Mouse (Mus musculus) adrenal gland, postnatal 25 days (tissue): Measurements from ENCODE around the gene H1f0. TPM values are rescaled to one million over a fixed set of nuclear protein-coding genes. Genes with fewer than 3 reads are reported as not detected.
A peak's percentile ranks its signal among the peaks of the same experiment; 100 is the strongest.

Experiments
- DNase-seq: peaks from one replicate; pipeline ENCODE4 v3.0.0; 2021; ENCODE audit warnings: mixed read lengths
- long read RNA-seq: library from polyadenylated mRNA; stranded (forward); transcript quantifications from one replicate; pipeline ENCODE4 v2.0.0, GENCODE M21; 2021
- total RNA-seq: library from RNA; stranded (reverse); gene quantifications from 2 replicates; pipeline ENCODE4 v1.2.3, GENCODE M21; 2021

H1f0 gene
- 159 and 217 TPM in 2 replicates for total RNA-seq
- long read RNA-seq, transcript H1f0-201 (1 exons, 2,055 nt) = major isoform, 170 of 170 reads
- long read RNA-seq, partial matches to known transcripts = 0 of 170 reads
- long read RNA-seq, other reads (novel, unspliced or antisense) = 0 of 170 reads

DNA sequence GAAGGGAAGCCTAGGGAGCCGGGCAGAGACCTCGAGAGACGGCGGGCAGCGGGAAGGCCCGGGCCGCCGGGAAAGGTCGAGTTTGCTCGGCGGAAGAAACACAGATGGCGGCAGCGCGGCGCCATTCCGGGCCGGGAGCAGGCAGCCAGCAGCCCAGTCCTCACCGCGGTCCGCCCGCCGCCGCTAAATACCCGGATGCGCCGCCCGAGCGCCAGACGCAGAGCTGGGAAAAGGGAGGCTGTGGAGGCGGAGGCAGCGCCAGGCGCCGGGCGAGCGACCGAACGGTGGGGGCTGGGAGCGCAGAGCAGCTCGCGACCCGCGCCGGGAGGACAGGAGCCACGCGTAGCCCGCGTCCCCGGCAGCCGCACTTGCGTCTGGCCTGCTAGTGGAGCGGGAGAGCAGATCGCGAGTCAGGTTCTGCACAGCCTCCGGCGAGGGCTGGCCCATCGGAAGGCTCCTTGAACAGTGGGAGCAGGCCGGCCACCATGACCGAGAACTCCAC is at the start of gene H1f0:
H1f0 (plus strand) TSS at position 214 of the 502 bp plus-strand sequence.
- DNase-seq = peak; percentile 97

DNA sequence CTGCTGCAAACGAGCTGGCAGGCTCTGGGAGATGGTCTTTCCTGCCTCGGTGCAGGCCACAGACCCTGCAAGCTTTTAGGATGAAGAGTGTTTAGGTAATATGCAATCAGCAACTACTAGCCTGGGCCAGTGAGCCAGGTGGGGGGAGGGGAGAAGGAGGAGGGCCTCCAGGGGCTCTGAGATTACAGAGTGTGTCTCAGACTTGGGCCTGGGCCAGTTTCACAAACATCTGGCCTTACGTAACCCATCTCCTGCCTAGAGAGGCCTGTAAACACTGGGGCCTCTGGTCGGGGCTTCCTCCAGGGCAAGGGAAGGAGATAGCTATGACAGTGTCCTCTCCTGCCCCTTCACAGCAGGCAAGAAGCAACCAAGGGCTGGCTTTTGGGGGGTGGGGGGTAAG is 49.4 kb upstream of the H1f0 start:
- DNase-seq = peak; percentile 72

DNA sequence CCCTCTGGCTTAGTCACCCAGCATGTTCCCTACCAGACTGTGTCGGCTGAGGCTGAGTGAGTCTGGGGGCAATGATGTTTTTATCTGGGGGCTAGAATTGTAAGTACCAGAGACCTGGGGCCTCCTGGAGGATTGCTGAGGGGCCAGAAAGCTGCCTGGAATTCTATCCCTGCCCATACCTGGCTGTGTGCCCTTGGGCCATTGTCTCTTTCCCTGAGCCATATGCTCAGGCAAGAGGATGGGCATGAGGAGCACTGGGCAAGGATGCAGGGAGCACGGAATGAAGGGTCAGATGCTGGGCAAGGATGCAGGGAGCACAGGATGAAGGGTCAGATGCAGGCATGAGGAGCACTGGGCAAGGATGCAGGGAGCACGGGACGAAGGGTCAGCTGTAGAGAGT is 48.2 kb upstream of the H1f0 start:
- no peak for DNase-seq

DNA sequence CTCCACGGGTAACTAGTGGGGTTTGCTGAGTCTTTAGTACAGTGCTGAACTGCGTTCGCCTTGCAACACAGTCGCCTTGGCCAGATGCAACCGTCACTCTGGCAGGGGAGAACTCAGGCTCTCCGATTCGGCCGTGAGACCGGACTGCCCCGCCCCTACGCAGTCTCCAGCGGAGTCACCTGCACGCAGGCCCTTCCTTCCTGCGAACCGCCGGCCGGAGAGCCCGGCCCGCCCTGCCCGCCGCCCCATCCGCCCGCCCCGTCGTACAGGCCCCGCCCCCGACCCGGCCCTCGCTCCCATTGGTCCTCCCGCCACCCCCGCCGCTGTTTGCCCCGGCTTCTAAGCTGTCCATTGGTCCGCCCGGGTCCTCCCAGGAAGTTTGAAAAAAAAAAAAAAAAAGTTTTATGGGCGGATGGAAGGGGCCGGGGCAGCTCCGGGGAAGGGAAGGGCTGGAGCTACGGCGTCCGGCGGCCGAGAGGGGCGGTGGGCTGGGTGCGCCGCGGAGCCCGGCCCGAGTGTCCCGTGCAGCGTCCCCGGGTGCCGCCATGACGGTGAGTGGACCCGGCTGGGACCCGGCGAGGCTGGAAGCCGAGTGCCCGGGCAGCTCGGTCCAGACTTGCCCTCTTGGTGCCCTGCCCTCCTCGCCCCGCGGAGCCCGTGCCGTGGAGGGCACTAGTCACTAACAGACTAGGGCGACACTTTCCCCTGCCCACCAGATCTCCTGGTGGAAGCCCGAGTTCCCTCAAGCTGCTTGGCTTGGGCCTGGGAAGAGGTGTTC is 45.4 kb upstream of the H1f0 start:
- peak; percentile 93 for DNase-seq

DNA sequence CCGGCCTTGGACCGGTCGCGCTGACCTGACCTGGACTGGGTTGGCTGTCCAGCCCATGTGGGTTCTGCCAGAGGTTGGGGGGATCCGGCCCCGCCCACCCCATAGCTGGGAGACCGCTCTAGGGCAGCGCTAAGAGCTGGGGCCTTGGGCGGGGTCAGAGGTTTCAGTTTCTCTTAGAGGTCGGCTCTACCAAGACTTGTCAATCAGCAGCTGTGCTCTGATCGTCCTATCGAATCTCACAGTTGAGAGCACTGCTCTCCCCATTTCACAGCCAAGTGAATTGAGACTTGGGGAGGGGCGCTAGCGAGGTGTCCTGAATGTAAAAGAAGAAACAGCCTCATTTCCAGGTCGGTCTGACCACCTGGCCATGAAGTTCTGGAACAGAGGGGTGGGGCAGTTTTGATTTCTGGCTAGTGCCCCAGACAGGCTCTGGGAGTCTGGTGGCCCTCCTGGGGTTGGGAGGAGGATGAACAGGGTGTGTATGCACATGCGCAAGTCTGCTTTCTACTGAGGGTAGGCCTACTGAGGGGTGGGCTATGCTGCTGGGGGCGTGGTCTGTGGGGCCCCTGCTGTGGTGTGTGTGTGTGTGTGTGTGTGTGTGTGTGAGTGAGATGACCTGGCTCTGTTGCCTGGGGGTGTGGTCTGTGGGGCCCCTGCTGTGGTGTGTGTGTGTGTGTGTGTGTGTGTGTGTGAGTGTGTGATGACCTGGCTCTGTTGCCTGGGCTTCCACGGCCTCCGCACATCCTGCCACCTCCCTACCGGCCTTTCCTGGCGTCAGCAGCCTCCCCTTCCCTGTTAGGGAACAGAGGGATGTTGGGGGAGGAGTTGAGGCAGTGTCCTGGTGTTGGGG is 44.6 kb upstream of the H1f0 start:
- DNase-seq = peak; percentile 56

DNA sequence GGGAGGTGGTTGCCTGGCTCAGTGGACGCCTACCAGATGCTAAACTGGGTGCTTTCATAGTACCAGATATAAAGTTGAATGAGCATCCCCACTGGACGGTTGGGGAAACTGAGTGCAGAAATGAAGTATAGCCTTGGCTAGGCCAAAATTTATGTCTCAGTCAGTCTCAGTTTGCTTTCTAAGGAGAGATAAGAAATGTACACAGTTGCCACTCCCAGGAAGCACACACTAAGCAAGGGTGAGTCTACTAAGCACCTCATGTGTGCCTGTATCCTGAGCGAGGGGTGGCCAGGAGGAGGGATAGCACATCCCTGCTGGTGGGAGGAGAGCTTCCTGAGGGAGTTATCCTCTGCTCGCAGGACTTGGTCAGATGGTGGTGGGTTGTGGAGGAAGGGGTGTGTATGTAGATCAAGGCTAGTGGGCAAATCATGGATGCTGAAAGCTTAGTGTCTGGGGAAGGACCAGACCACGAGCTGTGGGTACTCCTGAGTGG is 43.9 kb upstream of the H1f0 start:
- DNase-seq = no peak

DNA sequence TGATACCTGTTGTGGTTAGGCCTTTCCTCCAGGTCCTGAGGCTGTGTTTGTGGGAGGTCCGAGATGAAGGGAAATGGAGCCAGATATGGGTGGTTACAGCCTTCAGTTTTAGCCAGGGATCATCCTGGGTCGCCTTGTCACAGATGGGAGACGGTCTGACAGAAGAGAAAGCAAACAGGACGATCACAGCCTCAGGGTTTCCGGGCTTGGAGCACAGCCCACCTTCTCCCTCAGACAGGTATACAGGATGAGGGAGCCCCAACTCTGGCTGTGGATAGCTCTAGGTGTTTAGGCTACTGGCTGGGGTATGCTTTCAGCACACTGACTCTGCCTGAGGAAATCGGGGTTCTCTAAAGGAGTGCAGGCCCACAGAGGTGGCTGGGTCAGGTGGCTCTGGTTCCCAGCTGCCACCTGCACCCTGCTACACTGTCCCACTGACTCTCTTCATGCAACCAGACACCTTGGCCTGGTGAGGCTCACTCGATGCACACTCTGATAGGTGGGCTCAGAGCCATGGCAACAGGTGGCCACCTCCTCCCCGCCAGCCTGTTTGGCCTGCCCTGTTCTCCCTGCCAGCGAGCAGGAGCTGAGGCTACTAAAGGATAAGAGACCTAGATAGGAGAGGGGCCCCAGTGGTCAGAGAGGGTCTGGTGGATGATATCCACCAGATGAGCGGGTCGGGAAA is 41.6 kb upstream of the H1f0 start:
- DNase-seq = no peak

DNA sequence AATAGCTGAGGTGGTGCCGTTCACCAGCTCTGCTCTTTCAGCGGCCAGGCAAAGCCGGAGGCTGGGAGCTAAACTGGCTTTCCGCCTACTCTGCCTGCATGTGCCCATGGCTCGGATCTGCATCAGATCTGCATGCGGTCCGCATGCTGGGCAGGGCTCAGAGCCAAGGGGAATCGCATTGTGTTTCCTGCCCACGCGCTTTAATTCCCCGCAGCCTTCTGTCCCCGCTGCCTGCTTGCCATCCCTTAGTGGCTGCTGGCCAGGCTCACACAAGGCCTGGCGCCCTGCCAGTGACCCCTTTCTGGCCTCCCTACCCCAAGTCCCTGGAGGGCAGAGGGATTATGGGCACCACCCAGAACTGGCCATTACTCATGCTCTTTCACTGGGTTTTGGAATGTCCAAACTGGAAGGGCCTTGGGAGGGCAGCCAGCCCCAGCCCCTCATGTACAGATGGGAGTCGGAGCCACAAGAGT is 39.7 kb upstream of the H1f0 start:
- DNase-seq = peak; percentile 91

DNA sequence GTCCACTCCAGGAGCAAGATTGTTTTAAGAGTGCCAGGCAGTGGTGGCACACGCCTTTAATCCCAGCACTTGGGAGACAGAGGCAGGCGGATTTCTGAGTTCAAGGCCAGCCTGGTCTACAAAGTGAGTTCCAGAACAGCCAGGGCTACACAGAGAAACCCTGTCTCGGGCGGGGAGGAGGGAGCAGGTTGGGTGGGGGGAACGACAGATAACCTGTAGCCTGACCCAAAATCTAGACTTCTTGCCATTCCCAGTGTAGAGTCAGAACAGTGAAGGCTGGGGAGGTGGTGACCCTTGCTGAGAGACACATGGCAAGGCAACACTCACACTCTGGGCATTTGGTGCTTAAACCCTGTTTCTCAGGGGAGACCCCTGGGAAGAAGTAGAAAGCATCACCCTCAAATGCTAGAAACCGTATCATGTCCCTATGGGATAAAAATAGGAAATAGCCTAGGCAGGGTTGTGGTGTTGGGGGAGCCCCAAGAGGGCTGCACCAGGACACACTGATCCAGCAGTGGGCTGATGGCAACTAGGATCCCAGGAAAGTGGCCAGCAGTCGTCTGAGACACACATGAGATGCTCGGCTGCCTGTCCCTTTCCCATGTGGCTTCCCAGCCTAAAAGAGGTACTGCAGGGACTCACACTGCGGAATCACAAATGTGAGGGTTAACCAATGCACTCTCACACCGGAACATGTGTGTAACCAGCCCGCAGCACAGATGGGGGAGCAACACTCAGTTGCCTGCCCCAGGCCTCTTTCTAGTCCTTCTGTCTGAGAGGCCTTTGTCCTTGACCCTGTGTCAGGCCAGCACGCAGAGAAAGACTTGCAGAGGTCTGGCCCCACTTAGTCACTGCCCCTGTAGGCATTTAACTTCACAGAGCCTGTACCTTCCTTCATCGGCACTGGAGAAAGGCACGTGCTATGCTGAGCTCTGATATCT is 38.8 kb upstream of the H1f0 start:
- no peak for DNase-seq

DNA sequence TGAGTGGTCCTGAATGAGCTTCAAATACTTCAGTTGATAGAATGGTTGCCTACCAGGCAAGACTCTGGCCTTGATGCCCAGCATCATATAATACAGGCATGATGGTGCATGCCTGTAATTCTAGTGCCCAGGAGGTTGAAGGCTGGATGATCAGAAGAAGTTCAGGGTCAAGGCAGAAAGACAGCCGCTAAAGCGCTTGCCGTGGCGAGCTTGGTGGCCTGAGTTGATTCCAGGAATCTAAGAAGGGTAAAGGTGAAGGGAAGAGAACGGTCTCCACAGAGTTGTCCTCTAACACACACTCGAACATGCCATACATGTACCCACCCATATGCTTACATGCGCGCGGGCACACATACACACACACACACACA is 38.2 kb upstream of the H1f0 start:
- no peak for DNase-seq

DNA sequence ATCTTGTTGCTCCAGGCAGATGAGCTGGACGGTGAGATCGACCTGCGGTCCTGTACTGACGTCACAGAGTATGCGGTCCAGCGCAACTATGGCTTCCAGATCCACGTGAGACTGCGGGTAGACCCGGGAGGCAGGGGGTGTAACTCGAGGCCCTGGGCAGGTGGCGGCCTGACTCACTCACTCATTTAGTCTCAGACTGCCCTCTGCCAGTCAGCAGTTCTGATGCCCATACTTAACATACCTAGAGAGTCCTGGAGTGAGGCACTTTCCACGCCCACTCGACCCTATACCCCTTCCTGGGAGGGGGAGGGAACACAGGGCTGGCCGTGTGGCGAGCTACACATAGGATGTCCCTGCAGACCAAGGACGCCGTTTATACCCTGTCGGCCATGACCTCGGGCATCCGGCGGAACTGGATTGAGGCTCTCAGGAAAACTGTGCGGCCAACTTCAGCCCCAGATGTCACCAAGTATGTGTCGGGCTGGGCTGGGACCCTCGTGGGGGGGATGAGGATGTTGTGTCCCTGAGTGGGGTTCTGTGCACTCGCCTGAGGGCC is 37.2 kb upstream of the H1f0 start:
- no peak for DNase-seq

DNA sequence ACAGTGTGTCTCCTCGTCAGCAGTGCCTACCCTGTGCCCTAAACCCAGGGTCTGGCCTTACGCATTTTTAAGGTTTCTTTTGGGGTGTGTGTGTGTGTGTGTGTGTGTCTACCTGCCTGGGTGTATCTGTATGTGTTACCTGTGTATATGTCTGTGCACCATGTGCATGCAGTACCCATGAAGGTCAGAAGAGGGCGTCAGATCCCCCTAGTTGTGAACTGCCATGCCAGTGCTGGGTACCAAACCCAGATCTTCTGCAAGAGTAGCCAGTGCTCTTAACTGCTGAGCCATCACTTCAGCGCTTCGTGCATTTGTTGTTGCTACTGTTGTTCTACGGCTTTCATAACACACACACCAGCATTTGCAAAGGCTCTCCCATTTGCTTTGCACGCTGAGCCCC is 36.0 kb upstream of the H1f0 start:
- DNase-seq = no peak

DNA sequence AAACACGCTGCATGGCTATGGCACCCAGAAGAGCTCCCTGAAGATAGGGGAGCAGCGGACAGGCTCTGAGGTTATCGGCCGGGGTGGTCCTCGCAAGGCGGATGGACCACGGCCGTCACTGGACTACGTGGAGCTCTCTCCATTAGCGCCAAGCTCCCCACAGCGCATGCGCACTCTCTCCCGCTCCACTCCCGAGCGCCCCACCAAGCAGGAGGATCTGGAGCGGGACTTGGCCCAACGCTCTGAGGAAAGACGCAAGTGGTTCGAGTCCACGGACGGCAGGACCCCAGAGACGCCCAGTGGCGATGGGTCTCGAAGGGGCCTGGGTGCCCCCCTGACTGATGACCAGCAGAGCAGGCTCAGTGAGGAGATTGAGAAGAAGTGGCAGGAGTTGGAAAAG is 35.3 kb upstream of the H1f0 start:
- no peak for DNase-seq

DNA sequence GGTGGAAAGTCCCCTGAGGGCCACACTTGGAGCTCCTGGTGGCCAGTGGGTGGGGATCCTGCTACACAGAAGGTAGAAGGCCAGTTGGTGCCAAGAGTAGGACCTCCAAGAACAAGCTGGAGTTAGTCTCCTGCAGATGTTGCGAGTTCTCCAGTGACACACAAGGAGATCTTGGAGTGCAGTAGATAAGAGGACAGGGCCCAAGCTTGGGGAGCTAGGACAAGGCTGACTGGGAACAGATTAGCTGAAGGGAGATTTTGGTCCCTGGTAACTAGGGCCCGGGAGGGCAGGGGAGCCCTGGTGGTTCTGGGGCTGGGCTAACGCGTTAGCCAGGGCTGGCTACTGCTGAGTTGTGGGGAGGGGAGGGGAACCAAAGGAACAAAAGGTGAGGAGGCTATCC is 32.3 kb upstream of the H1f0 start:
- no peak for DNase-seq

DNA sequence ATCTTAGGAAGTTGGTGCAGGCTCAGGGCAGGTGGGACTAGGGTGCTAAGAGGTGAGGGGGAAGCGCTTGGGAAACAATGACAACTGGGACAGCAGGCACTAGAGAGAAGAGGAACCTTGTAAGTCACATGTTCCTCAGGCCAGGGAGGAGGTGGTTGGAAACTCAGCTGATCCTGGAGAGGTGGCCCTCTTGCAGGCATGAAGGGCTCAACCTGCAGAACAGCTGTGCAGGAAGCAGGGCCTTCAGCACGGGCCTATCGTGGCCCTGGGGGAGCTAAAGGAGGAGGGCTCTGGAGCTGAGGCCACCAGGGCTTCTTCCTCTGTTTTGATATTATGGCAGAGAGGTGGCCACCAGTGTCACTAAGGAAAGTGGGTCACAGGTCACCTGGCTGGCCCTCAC is 31.6 kb upstream of the H1f0 start:
- no peak for DNase-seq

DNA sequence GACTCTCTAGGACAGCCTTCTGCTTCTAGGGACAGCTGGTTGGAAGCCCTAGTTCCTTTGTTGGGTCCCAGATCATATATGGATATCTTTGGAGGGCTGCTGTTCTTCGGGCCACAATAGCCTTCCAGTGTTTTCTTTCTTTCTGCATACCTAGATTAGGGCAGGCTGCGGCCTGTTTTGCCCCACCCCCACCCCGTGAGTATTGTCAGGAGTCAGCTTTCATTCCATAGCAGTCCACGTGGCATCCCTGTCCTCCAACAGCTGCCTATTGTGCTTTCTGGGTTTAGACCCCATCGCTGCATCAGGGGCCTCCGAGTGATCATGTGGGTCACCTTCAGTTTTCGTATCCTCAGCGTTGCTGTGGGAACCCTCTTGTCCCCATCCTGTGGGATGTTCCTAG is 29.9 kb upstream of the H1f0 start:
- DNase-seq = no peak

DNA sequence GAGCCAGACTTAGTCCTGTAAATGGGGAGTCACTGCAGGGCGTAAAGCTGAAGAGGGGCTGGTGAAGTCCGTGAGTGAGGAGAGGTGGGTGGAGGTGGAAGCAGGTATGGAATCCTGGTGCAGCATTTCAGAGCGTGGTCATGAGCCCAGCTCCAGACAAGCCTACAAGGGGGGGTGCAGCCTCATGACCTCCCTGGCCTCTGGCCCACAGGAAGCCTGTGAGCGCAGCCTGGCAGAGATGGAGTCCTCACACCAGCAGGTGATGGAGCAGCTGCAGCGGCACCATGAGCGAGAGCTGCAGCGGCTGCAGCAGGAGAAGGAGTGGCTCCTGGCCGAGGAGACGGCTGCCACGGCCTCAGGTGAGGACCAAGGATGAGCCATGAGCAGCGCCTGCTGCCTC is 28.7 kb upstream of the H1f0 start:
- no peak for DNase-seq

DNA sequence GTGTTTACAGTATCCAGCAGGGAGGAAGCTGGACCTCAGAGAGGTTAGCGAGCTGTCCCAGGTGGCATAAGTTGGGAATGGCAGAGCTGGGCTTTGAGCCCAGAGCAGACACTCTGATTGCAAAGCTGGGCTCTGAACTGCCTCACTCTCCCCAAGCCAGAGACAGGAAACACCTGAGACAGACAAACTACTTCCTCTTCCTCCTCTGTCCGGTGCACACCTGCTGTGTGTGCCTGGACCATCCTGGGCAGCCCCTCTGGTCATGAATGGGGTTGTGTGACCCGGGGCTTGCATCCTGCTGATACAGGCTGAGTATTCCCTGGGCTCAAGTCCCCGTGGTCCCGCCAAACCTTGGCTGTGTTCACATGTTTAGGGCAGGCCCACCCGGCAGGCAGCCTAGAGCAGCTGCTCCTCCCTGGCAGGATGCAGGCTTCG is 27.9 kb upstream of the H1f0 start:
- no peak for DNase-seq

DNA sequence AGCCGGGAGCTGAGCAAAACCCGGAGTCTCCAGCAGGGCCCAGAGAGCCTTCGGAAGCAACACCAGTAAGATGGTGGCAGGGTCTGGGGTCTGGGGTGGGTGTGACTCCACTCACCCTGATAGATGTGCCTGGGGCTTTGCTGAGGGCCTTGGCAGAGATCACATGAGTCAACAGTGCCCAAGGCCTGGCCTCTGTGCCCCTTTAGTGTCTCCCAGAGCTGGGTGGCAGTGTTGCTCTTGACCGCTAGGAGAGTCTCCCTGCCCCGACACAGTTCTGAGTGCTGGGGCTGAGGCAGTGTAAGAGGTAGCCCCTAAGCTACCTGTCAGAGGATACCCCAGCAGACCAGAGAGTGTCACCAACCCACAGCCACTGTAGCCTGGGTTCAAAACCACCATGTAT is 26.7 kb upstream of the H1f0 start:
- no peak for DNase-seq

DNA sequence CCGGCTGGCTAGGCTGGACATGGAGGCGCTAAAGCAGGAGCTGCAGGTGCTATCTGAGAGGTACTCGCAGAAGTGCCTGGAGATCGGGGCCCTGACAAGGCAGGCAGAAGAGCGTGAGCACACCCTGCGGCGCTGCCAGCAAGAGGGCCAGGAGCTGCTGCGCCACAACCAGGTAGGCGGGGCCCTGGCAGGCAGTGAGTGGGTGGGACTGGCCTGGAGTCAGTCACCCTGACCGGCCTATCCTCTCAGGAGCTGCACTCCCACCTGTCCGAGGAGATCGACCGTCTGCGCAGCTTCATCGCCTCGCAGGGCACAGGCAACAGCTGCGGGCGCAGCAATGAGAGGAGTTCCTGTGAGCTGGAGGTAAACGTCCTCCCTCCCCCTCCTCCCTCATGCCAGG is 26.2 kb upstream of the H1f0 start:
- DNase-seq = peak; percentile 80

DNA sequence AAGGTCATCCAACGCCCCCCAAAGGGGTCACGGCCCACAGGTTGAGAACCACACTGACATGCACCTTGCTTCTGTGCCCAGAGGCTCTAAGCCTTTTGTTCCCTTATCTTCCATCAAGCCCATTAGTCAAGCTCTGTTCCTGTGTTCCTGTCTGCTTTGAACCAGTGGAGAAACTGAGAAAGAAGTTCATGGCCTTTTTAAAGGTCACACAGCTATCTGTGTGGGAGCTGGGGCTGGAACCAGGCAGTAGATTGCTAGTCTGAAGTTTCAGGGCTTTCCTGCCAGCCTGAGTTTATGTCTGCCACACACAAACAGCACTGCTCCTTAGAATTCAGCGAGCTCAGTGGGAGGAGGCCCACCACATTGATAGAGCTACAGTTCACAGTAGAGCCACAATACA is 25.2 kb upstream of the H1f0 start:
- DNase-seq = no peak
